Mouse (Mus musculus) midbrain, embryonic 16.5 days (tissue): ENCODE data around the gene Cbfa2t2. TPM values are rescaled to one million over a fixed set of nuclear protein-coding genes. Genes with fewer than 3 reads are reported as not detected.

Experiments
- ATAC-seq: fragments of 200-750 bp; cut with Nextera tagmentation; 2 replicates; pipeline ENCODE4 v1.8.0; 2017; ENCODE audit warnings: moderate TSS enrichment
- H3K27ac ChIP-seq: fragments of 300-500 bp; sonication (generic); 2 replicates; pipeline ENCODE4 v1.5.1; 2014; ENCODE audit warnings: mild to moderate bottlenecking, low read length, mixed read lengths
- H3K27me3 ChIP-seq: fragments of 300-500 bp; sonication (generic); 2 replicates; pipeline ENCODE4 v1.6.1; 2014; ENCODE audit warnings: low read depth, low read length, mixed read lengths; ENCODE audit not compliant: control insufficient read depth, insufficient read depth
- H3K36me3 ChIP-seq: fragments of 300-500 bp; sonication (generic); 2 replicates; pipeline ENCODE4 v1.6.1; 2014; ENCODE audit warnings: mild to moderate bottlenecking, low read length, moderate library complexity, mixed read lengths; ENCODE audit not compliant: control insufficient read depth, insufficient read depth
- H3K4me1 ChIP-seq: fragments of 300-500 bp; sonication (generic); 2 replicates; pipeline ENCODE4 v1.6.1; 2014; ENCODE audit warnings: mild to moderate bottlenecking, low read length, mixed read lengths; ENCODE audit not compliant: control insufficient read depth, insufficient read depth
- H3K4me2 ChIP-seq: fragments of 300-500 bp; sonication (generic); 2 replicates; pipeline ENCODE4 v1.6.1; 2014; ENCODE audit warnings: mild to moderate bottlenecking, low read length, mixed read lengths
- H3K4me3 ChIP-seq: fragments of 300-500 bp; sonication (generic); 2 replicates; pipeline ENCODE4 v1.5.1; 2014; ENCODE audit warnings: low read depth, mild to moderate bottlenecking, low read length, moderate library complexity, mixed read lengths
- H3K9ac ChIP-seq: fragments of 300-500 bp; sonication (generic); 2 replicates; pipeline ENCODE4 v1.6.1; 2014; ENCODE audit warnings: low read depth, low read length, mixed read lengths
- H3K9me3 ChIP-seq: fragments of 300-500 bp; sonication (generic); replicated peaks from 2 replicates; pipeline ENCODE4 v1.6.1; 2014; ENCODE audit warnings: mild to moderate bottlenecking, low read length, mixed read lengths; ENCODE audit not compliant: control insufficient read depth, poor library complexity, severe bottlenecking
- WGBS: fragments of 180-500 bp; shearing (Covaris S2); extraction: QIAGEN DNeasy Blood & Tissue Kit; methylation state at CpG from one replicate; pipeline ENCODE4 v1.1.7; 2014; 5-methylcytosine and 5-hydroxymethylcytosine counted together
- polyA plus RNA-seq: library from polyadenylated mRNA; unstranded; fragments of >200 nt; fragmentation: Nextera tagmentation; extraction: Ambion mirVana; gene quantifications from 2 replicates; pipeline ENCODE4 v1.2.1, GENCODE M21; 2015

The Cbfa2t2 gene
- polyA plus RNA-seq, 1 experiment from 2014 or later, result 50.2 TPM

- 51% methylated on average over 15 of the region's 15 CpGs for WGBS
- Histone ChIP-seq H3K27ac (peak overlapping the region; percentile 14; the same call in 1 of the 2 replicates), H3K9ac (no peak overlapping the region), H3K4me2 (no peak overlapping the region), H3K36me3 (no peaks in the 10 kb centered on the region), H3K9me3 (no peaks in the 10 kb centered on the region), H3K4me3 (no peak overlapping the region), H3K4me1 (peaks cover 3% of the 10 kb centered on the region; the same call in 1 of the 2 replicates), H3K27me3 (no peaks in the 10 kb centered on the region)
- peak; percentile 66 for ATAC-seq
Measured at GRCm38 (mm10) chr2:154583906-154584872, 147.9 kb downstream of the Cbfa2t2 start.

- WGBS, result 59% methylated on average over 17 of the region's 17 CpGs
- no peak for ATAC-seq
- Histone ChIP-seq H3K9ac (no peak overlapping the region), H3K27me3 (no peaks in the 10 kb centered on the region), H3K36me3 (no peaks in the 10 kb centered on the region), H3K4me1 (peaks cover 3% of the 10 kb centered on the region; the same call in 1 of the 2 replicates), H3K27ac (no peak overlapping the region), H3K4me2 (no peak overlapping the region), H3K9me3 (no peaks in the 10 kb centered on the region), H3K4me3 (no peak overlapping the region)
Measured at GRCm38 (mm10) chr2:154584931-154585601, 148.8 kb downstream of the Cbfa2t2 start.

- H3K9me3 ChIP-seq, result no peaks in the 10 kb centered on the region
- H3K9ac ChIP-seq, result no peak overlapping the region
- H3K4me3 ChIP-seq, result no peak overlapping the region
- H3K27ac ChIP-seq, result no peak overlapping the region
- H3K27me3 ChIP-seq, result no peaks in the 10 kb centered on the region
- WGBS, result 76% methylated on average over 5 of the region's 5 CpGs
- peaks cover 3% of the 10 kb centered on the region; the same call in 1 of the 2 replicates for H3K4me1 ChIP-seq
- no peak overlapping the region for H3K4me2 ChIP-seq
- no peak for ATAC-seq
- no peaks in the 10 kb centered on the region for H3K36me3 ChIP-seq
Measured at GRCm38 (mm10) chr2:154586405-154586804, 150.1 kb downstream of the Cbfa2t2 start.

Other genes starting within 250 kb of the Cbfa2t2 start
- gene Bpifb1, start 245.7 kb upstream of the Cbfa2t2 start, polyA plus RNA-seq, result 0.88 and 1.0 TPM in 2 replicates
- 0.25 and 0.36 TPM in 2 replicates for gene Bpifb5, start 212.7 kb upstream of the Cbfa2t2 start, polyA plus RNA-seq
- gene Bpifb9a, start 178.6 kb upstream of the Cbfa2t2 start, polyA plus RNA-seq, result not detected in 2 replicates
- not detected in 2 replicates for gene Bpifb9b, start 129.3 kb upstream of the Cbfa2t2 start, polyA plus RNA-seq
- 12.2 and 16.3 TPM in 2 replicates for gene Cdk5rap1, start 63.5 kb upstream of the Cbfa2t2 start, polyA plus RNA-seq
- gene Snta1, start 28.4 kb upstream of the Cbfa2t2 start, polyA plus RNA-seq, result 9.2 and 12.3 TPM in 2 replicates
- 1.9 and 2.3 TPM in 2 replicates for gene 1700003F12Rik, start 110.6 kb downstream of the Cbfa2t2 start, polyA plus RNA-seq
- gene Actl10, start 115.3 kb downstream of the Cbfa2t2 start, polyA plus RNA-seq, result 0.19 and 0.44 TPM in 2 replicates
- 18.5 and 19.9 TPM in 2 replicates for gene Necab3, start 122.4 kb downstream of the Cbfa2t2 start, polyA plus RNA-seq
- gene E2f1, start 133.4 kb downstream of the Cbfa2t2 start, polyA plus RNA-seq, result 3.2 and 4.2 TPM in 2 replicates
- gene Pxmp4, start 167.2 kb downstream of the Cbfa2t2 start, polyA plus RNA-seq, result 14.1 and 15.9 TPM in 2 replicates
- gene Zfp341, start 176.8 kb downstream of the Cbfa2t2 start, polyA plus RNA-seq, result 2.3 TPM in 2 replicates
- gene 4930519P11Rik, start 177.0 kb downstream of the Cbfa2t2 start, polyA plus RNA-seq, result 0.41 and 0.63 TPM in 2 replicates
- 22.1 and 24.2 TPM in 2 replicates for gene Chmp4b, start 215.2 kb downstream of the Cbfa2t2 start, polyA plus RNA-seq